Mouse (Mus musculus) lung, adult 10 weeks (tissue): ENCODE data around the gene Abtb1. TPM values are rescaled to one million over a fixed set of nuclear protein-coding genes. Genes with fewer than 3 reads are reported as not detected.

Source experiments
- polyA plus RNA-seq: library from polyadenylated mRNA; stranded (reverse); fragments of 350-450 nt; fragmentation: Illumina TruSeq; extraction: RNeasy Lipid Tissue Mini Kit (QIAGEN cat#74804); gene quantifications from one replicate; pipeline ENCODE4 v1.2.3, GENCODE M21; 2014; ENCODE audit warnings: low read depth, low replicate concordance; ENCODE audit not compliant: insufficient read depth

Gene Abtb1
- polyA plus RNA-seq: 22.0 TPM

DNA sequence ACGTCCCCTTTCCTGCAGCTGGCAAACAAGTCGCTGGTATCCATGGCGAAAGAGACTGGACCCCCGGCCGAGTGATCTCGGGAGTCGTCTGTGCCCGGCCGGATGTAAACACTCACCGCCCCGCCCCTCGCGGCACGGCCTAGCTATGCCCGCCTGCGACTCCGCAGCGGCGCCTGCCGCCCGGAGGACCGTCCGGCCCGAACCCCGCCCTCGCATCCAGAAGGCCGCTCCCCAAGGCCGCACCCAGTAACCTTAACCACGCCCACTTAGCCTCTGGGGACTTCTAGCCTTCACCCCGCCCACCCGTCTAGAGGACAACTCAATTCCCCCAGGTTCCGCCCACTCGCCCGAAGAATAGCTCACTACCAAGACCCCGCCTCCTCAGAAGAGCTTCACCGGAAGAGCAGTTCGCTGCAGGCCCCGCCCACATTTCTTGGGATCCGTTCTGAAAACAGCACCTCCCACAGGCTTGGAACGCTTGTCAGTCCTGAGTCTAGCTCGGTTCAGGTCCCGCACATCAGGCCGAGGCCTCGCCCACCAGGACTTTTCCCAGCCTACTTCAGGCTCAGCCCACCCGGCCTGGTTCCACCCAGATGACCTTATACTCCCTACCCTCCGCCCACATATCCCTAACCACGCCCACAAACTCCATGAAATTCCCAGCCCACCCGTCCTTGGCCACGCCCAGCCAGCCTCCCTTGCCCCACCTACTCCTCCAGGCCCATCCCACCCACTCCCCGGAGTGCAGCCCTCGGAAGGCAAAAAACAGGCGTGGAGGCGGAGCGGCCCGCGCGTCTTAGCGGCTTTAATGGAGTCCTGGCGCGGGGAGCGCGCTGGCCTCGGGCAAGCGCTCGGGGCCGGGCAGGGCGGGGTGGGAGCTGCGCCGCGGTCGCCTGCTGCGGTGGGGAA, at the start of gene Abtb1:
TSS of gene Abtb1 (minus strand) at position 204 of the 909 bp plus-strand sequence.

DNA sequence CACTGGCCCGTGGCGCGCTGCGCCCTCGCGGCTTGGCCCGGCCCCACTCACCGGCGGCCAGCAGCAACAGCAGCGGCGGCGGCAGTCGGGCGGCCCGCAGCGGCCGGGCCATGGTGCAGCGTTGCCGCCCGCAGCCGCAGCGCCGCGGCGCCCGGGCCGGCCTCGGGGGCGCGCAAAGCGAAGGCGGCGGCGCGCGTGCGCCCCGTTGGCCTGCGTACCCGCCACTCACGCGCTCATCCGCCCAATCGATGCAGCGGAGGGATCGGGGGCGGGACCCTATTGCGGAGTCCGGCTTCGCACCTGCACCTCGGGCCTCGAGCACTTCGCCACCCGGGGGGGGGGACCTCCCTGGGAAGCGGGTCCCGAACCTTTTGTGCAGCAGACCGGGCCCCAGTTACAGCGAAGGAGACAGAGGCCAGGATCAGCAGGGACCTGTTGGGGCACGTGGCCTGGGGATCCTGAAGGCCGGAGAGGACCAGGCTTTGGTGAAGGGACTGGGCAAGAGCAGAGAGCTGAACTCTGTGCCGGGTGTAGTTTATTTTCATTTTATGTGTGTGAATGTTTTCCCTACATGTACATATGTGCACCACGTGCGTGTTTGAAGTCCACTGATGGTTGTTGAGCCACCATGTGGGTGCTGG, 33.2 kb upstream of the Abtb1 start, which contains the start of gene Podxl2:
TSS of gene Podxl2 (minus strand) at position 177 of the 641 bp plus-strand sequence.

Other genes with a start within 250 kb of the Abtb1 start
- 0.11 TPM for gene Kbtbd12, start 204.0 kb downstream of the Abtb1 start, polyA plus RNA-seq
- gene Mgll, start 117.6 kb downstream of the Abtb1 start, polyA plus RNA-seq: 50.9 TPM
- 5.8 TPM for gene Podxl2, start 33.1 kb upstream of the Abtb1 start, polyA plus RNA-seq
- 5.1 TPM for gene Mcm2, start 56.8 kb upstream of the Abtb1 start, polyA plus RNA-seq
- 42.7 TPM for gene Tpra1, start 60.3 kb upstream of the Abtb1 start, polyA plus RNA-seq